Mouse (Mus musculus) limb, embryonic 15.5 days (tissue): ENCODE results near the gene Ints6. TPM values are rescaled to one million over a fixed set of nuclear protein-coding genes. Genes with fewer than 3 reads are reported as not detected.

Experiments used
- ATAC-seq: fragments of 200-750 bp; cut with Nextera tagmentation; 2 replicates; pipeline ENCODE4 v1.8.0; 2017; ENCODE audit warnings: low read depth, moderate TSS enrichment; ENCODE audit not compliant: insufficient number of reproducible peaks, low FRiP score, low TSS enrichment
- H3K27ac ChIP-seq: fragments of 300-500 bp; sonication (generic); 2 replicates; pipeline ENCODE4 v1.5.1; 2015; ENCODE audit warnings: moderate library complexity, mild to moderate bottlenecking, inconsistent platforms
- H3K27me3 ChIP-seq: fragments of 300-500 bp; sonication (generic); 2 replicates; pipeline ENCODE4 v1.6.1; 2015; ENCODE audit warnings: inconsistent platforms
- H3K36me3 ChIP-seq: fragments of 300-500 bp; sonication (generic); 2 replicates; pipeline ENCODE4 v1.6.1; 2015; ENCODE audit warnings: inconsistent platforms
- H3K4me1 ChIP-seq: fragments of 300-500 bp; sonication (generic); 2 replicates; pipeline ENCODE4 v1.6.1; 2015; ENCODE audit warnings: inconsistent platforms
- H3K4me2 ChIP-seq: fragments of 300-500 bp; sonication (generic); 2 replicates; pipeline ENCODE4 v1.6.1; 2015; ENCODE audit warnings: mild to moderate bottlenecking, inconsistent platforms
- H3K4me3 ChIP-seq: fragments of 300-500 bp; sonication (generic); 2 replicates; pipeline ENCODE4 v1.5.1; 2015; ENCODE audit warnings: mild to moderate bottlenecking, inconsistent platforms
- H3K9ac ChIP-seq: fragments of 300-500 bp; sonication (generic); 2 replicates; pipeline ENCODE4 v1.6.1; 2015; ENCODE audit warnings: inconsistent platforms
- H3K9me3 ChIP-seq: fragments of 300-500 bp; sonication (generic); 2 replicates; pipeline ENCODE4 v1.6.1; 2016; ENCODE audit warnings: inconsistent platforms
- WGBS: fragments of 180-500 bp; shearing (Covaris S2); methylation state at CpG from one replicate; pipeline ENCODE4 v1.1.7; 2015; 5-methylcytosine and 5-hydroxymethylcytosine counted together
- polyA plus RNA-seq: library from polyadenylated mRNA; unstranded; fragments of >200 nt; fragmentation: Nextera tagmentation; extraction: Ambion mirVana; gene quantifications from 2 replicates; pipeline ENCODE4 v1.2.1, GENCODE M21; 2015

Ints6 gene
- polyA plus RNA-seq, result 17.8 and 24.2 TPM in 2 replicates

DNA sequence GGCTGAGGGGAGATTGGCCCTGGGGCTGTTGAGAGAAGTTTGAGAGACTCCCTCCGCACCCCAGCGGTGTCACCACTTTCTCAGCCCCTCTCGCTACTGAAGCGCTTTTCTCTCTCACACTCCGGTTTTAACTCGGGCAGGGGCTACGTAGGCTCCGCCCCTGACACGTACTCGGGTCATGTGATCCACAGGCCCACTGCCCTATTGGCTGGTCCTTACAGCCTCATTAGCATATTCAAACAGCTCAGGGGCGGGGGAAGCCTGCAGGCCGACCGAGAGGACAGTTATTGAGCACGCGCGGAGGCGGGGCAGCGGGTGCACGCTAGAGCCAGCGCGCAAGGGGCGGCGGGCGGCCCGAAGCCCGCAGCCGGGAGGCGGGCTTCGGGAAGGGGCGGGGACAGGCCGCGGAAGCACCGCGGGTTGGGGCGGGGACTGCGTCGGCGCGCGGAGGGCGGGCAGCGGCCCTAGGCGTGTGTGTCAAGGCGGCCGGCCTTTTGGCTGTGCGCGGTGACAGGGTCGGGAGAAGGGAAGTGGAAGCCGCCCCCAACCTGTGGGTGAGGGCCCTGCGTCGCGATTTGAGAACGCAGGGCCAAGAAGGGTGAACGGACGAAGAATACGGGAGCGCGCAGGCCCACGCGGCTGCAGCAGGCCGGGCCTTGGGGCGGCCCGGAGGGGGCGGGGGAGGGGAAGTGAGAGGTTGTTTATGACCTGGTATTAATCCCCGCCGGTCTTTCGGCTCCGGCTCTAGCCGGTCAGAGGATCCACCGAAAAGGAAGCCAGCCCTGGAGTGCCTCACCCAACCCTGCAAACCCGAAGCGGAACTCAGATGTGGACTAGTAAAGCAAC, at the start of gene Ints6:
Gene Ints6 (minus strand): TSS at position 134 of the 846 bp plus-strand sequence.
- Histone ChIP-seq H3K9ac (peak within 1 kb of the TSS; percentile 98), H3K27me3 (no peaks in the 10 kb centered on the region), H3K4me3 (peak within 1 kb of the TSS; percentile 96), H3K27ac (peak within 1 kb of the TSS; percentile 99), H3K9me3 (no peaks in the 10 kb centered on the region), H3K4me1 (peaks cover 3% of the 10 kb centered on the region; the same call in 1 of the 2 replicates), H3K4me2 (peak within 1 kb of the TSS; percentile 59), H3K36me3 (no peaks in the 10 kb centered on the region)
- WGBS, result under 1% methylated on average over 72 of the region's 72 CpGs
- peak; percentile 97 for ATAC-seq

GRCm38 (mm10) chr14:62808661-62809523, 47.9 kb upstream of the Ints6 start:
- no peaks in the 10 kb centered on the region for H3K36me3 ChIP-seq
- H3K9me3 ChIP-seq, result no peaks in the 10 kb centered on the region
- no peak overlapping the region for H3K9ac ChIP-seq
- ATAC-seq, result no peak
- no peaks in the 10 kb centered on the region for H3K4me1 ChIP-seq
- H3K4me2 ChIP-seq, result no peak overlapping the region
- no peak overlapping the region for H3K27ac ChIP-seq
- H3K4me3 ChIP-seq, result no peak overlapping the region
- H3K27me3 ChIP-seq, result no peaks in the 10 kb centered on the region
- whole genome bisulfite sequencing, result 41% methylated on average over 7 of the region's 7 CpGs

- Histone ChIP-seq H3K27me3 (no peaks in the 10 kb centered on the region), H3K9ac (no peak overlapping the region), H3K4me3 (no peak overlapping the region), H3K9me3 (no peaks in the 10 kb centered on the region), H3K36me3 (no peaks in the 10 kb centered on the region), H3K4me1 (no peaks in the 10 kb centered on the region), H3K27ac (no peak overlapping the region), H3K4me2 (no peak overlapping the region)
- no peak for ATAC-seq
- 62% methylated on average over 3 of the region's 3 CpGs for WGBS
Observed at GRCm38 (mm10) chr14:62806921-62807320, 46.0 kb upstream of the Ints6 start.

- Histone ChIP-seq H3K4me1 (peaks cover 7% of the 10 kb centered on the region; the same call in 1 of the 2 replicates), H3K27ac (no peak overlapping the region), H3K4me3 (no peak overlapping the region), H3K4me2 (no peak overlapping the region), H3K9me3 (no peaks in the 10 kb centered on the region), H3K27me3 (no peaks in the 10 kb centered on the region), H3K9ac (no peak overlapping the region), H3K36me3 (no peaks in the 10 kb centered on the region)
- no peak for ATAC-seq
- WGBS, result 66% methylated on average over 5 of the region's 5 CpGs
Observed at GRCm38 (mm10) chr14:62803204-62803603, 42.2 kb upstream of the Ints6 start.

DNA sequence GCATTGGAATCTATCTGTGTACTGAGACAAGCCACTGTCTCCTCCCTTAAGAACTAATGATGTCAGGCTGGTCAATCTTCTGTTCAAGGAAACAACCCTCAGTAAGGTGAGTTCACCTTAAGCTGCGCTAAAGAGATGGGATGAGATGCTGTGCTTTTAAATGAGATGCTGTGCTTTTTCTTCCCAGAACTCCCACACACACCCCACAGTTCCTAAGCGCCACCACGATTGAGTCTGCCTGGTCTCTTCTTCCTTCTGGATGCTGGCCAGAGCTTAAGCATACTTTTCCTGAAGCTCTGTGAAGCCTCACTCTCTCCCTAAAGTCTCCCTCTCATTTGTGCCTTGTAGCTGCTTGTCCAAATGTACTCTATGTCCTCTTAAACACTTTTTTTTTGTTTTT, 39.8 kb upstream of the Ints6 start:
- Histone ChIP-seq H3K4me1 (peaks cover 7% of the 10 kb centered on the region; the same call in 1 of the 2 replicates), H3K27ac (no peak overlapping the region), H3K9me3 (no peaks in the 10 kb centered on the region), H3K9ac (no peak overlapping the region), H3K4me2 (no peak overlapping the region), H3K4me3 (no peak overlapping the region), H3K27me3 (no peaks in the 10 kb centered on the region), H3K36me3 (no peaks in the 10 kb centered on the region)
- no peak for ATAC-seq
- WGBS, result 73% methylated on average over 3 of the region's 3 CpGs

DNA sequence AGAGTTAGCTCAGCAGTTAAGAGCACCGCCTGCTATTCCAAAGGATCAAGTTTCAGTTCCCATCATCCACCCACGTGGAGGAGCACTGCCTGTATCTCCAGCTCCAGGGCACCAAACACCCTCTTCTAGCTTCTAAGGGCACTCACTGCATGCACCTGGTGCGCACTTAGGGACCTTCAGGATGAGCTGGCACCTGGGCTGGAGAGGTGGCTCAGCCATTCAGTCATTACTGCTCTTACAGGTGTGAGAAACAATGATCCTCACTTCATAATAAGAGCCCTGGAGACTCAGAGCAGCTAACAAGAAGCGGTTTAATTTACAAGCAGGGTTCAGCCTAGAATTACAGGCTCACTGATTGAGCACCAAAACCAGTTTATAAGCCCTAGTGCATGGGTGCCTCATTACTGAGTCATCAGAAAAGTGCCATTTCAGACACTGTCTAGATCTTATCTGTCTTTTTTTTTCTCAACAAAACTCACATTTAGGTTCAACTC, 37.7 kb upstream of the Ints6 start:
- ATAC-seq, result no peak
- Histone ChIP-seq H3K4me2 (peak overlapping the region; percentile 36; the same call in 1 of the 2 replicates), H3K4me1 (peaks cover 7% of the 10 kb centered on the region; the same call in 1 of the 2 replicates), H3K4me3 (peak overlapping the region; percentile 14; the same call in 1 of the 2 replicates), H3K9ac (no peak overlapping the region), H3K9me3 (no peaks in the 10 kb centered on the region), H3K36me3 (no peaks in the 10 kb centered on the region), H3K27me3 (no peaks in the 10 kb centered on the region), H3K27ac (no peak overlapping the region)
- WGBS, result 2% methylated on average over 4 of the region's 4 CpGs

GRCm38 (mm10) chr14:62795719-62796118, 34.8 kb upstream of the Ints6 start:
- H3K4me2 ChIP-seq, result no peak overlapping the region
- no peaks in the 10 kb centered on the region for H3K36me3 ChIP-seq
- H3K4me3 ChIP-seq, result no peak overlapping the region
- H3K9me3 ChIP-seq, result no peaks in the 10 kb centered on the region
- 69% methylated on average over 7 of the region's 7 CpGs for WGBS
- H3K9ac ChIP-seq, result no peak overlapping the region
- ATAC-seq, result no peak
- H3K4me1 ChIP-seq, result peaks cover 7% of the 10 kb centered on the region; the same call in 1 of the 2 replicates
- no peaks in the 10 kb centered on the region for H3K27me3 ChIP-seq
- no peak overlapping the region for H3K27ac ChIP-seq

DNA sequence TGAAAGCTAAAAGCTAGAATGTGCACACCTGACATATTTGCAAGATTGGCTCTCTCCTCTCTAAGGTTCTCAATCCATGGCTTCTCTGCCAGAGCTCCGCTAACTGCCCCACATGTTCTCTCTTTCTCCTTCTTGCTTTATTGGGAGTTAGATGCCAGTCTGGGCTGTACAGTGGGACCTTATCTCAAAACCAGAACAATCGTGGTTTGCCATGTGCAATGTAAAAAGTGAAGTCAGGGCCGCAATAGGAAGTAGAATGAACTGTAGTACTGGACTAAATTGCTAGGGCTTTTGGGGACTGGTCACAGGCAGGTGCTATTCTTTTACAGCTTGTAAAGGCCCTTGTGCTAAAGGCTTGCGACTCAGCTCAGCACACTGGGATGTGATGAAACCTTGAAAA, 28.3 kb upstream of the Ints6 start:
- ATAC-seq, result no peak
- no peaks in the 10 kb centered on the region for H3K9me3 ChIP-seq

DNA sequence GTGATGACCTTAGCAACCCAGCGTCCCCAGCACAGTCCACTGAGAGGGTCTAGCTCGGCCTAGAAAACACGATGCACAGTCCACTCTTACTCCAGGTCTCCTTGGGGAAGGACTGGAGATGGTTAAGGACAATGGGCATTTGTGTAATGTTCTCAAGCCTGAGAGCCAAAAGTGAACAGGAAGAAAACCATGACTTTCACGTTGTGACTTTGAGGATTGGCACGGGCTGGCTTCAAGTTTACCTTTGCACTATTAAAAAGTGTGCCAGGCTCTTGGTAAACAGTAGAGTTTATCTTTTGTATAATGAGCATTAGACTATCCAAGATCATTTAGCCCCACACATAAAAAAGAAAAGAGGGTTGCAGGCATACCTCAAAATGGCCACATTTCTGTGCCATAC, 22.0 kb upstream of the Ints6 start:
- no peak overlapping the region for H3K27ac ChIP-seq
- H3K36me3 ChIP-seq, result no peaks in the 10 kb centered on the region
- H3K4me2 ChIP-seq, result no peak overlapping the region
- H3K9ac ChIP-seq, result no peak overlapping the region
- 83% methylated on average over 5 of the region's 5 CpGs for WGBS
- ATAC-seq, result no peak
- H3K27me3 ChIP-seq, result no peaks in the 10 kb centered on the region
- no peaks in the 10 kb centered on the region for H3K4me1 ChIP-seq
- H3K4me3 ChIP-seq, result no peak overlapping the region
- no peaks in the 10 kb centered on the region for H3K9me3 ChIP-seq

More for the DNA sequence above, 28.3 kb upstream of the Ints6 start:
- WGBS, result 70% methylated on average over 4 of the region's 4 CpGs
- Histone ChIP-seq H3K4me1 (no peaks in the 10 kb centered on the region), H3K27me3 (no peaks in the 10 kb centered on the region), H3K27ac (no peak overlapping the region), H3K4me2 (no peak overlapping the region), H3K36me3 (no peaks in the 10 kb centered on the region), H3K9ac (no peak overlapping the region), H3K4me3 (no peak overlapping the region)

DNA sequence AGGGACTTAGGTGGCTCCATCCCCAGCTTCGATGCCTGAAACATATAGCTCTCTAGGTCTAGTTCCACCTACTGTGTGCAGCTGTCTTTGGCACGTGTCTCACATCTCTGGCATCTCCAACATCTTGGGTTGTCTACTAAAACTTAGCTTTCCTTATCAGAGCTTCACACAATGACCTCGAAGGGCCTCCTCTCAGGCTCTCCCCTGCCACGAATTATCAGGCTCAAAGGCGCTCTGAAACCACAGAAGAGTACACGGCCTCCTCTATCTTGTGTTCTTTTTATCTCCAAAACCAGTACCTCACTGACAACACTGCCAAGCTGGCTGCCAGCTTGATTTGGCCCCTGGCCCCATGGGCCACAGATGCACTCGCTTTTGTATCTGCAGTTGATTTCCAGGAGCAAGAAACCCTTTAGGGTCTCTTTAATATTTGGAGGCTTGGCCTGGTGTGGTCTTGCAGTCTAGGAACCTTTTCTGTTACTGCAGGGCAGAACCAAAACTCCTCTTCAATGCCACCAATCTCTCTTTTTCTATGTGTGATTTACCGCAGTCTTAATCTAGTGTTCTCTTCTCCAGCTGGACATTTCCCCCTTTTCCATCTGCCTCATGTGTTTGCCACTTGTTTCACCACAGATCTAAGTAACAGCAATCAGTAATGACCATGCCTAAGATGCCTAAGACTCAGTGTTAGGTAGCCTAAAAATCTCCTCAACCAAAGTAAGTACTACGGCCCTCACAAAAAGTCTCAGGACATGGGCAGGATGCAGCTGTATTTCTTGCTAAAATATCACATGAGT, 19.7 kb upstream of the Ints6 start:
- Histone ChIP-seq H3K4me3 (no peak overlapping the region), H3K27ac (no peak overlapping the region), H3K9me3 (no peaks in the 10 kb centered on the region), H3K36me3 (no peaks in the 10 kb centered on the region), H3K4me1 (no peaks in the 10 kb centered on the region), H3K27me3 (no peaks in the 10 kb centered on the region), H3K9ac (no peak overlapping the region), H3K4me2 (no peak overlapping the region)
- no peak for ATAC-seq
- WGBS, result 84% methylated on average over 9 of the region's 9 CpGs

DNA sequence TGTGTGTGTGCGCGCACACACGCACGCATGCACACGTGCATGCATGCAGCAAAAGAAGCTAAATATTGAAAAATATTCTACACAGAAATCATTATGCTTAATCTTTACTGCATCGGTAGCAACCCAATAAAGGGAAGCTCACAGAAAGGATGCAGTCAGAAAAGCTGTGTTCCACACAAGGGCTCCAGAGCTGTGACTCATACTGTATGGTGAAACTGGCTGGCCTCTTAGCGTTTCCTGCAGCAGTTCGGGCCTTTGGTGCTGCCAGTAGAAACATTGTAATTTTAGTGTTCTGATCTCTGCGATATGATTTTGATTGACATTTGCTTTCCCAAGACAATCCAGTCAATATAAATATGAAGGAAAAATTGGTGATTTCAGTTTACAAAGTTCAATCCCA, 17.1 kb upstream of the Ints6 start:
- H3K4me2 ChIP-seq, result no peak overlapping the region
- H3K9me3 ChIP-seq, result no peaks in the 10 kb centered on the region
- no peak overlapping the region for H3K4me3 ChIP-seq
- ATAC-seq, result no peak
- H3K9ac ChIP-seq, result no peak overlapping the region
- H3K27me3 ChIP-seq, result no peaks in the 10 kb centered on the region
- WGBS, result 90% methylated on average over 9 of the region's 9 CpGs
- H3K4me1 ChIP-seq, result no peaks in the 10 kb centered on the region
- H3K27ac ChIP-seq, result no peak overlapping the region
- H3K36me3 ChIP-seq, result no peaks in the 10 kb centered on the region
